Comparison of ENCODE assay signal across 7 mouse cellular contexts in genomic region chr4:44558564-44558955, GRCm38 (mm10).
A peak's percentile ranks its signal among the peaks of the same experiment; 100 is the strongest.
DNase-seq lines count a peak whose midpoint lies in the region; ATAC-seq and TF ChIP-seq lines count a peak whose summit lies in the region.

No protein-coding gene starts in this region.

- WGBS in liver, embryonic 11.5 days: 19% methylated on average over 7 of the region's 7 CpGs
- WGBS in liver, postnatal 0 days (ENCODE audit: insufficient replicate concordance): 24% methylated on average over 7 of the region's 7 CpGs
- WGBS in forebrain, embryonic 15.5 days: under 1% methylated on average over 7 of the region's 7 CpGs
- 3% methylated on average over 7 of the region's 7 CpGs for WGBS in limb, embryonic 12.5 days
- 22% methylated on average over 7 of the region's 7 CpGs for WGBS in stomach, embryonic 14.5 days

- ATAC-seq in liver, embryonic 11.5 days (replicated peaks; ENCODE audit: low FRiP score): no peak
- no peak for ATAC-seq in liver, postnatal 0 days
- peak; percentile 72; the same call in 1 of the 2 replicates for ATAC-seq in forebrain, embryonic 15.5 days (replicated peaks)
- no peak for ATAC-seq in limb, embryonic 12.5 days (ENCODE audit: insufficient number of reproducible peaks, insufficient read depth, low FRiP score, low TSS enrichment, low read depth)
- ATAC-seq in stomach, embryonic 14.5 days (ENCODE audit: insufficient number of reproducible peaks, insufficient read depth, low FRiP score, low read depth): no peak
- ATAC-seq in CD4-positive, CD25-positive, alpha-beta regulatory T cell, adult 4 months: no peak

- no peaks in the 10 kb centered on the region for H3K4me1 ChIP-seq in liver, embryonic 11.5 days (replicated peaks; ENCODE audit: control insufficient read depth, insufficient read depth, low read length)
- peaks cover 3% of the 10 kb centered on the region; the same call in 1 of the 2 replicates for H3K4me1 ChIP-seq in liver, postnatal 0 days (ENCODE audit: insufficient read depth)
- H3K4me1 ChIP-seq in forebrain, embryonic 15.5 days: peaks cover 23% of the 10 kb centered on the region
- peaks cover 13% of the 10 kb centered on the region; the same call in 1 of the 2 replicates for H3K4me1 ChIP-seq in limb, embryonic 12.5 days (replicated peaks)
- H3K4me1 ChIP-seq in stomach, embryonic 14.5 days (ENCODE audit: control insufficient read depth, insufficient read depth, low read length): no peaks in the 10 kb centered on the region

- no peaks in the 10 kb centered on the region for H3K9me3 ChIP-seq in liver, embryonic 11.5 days (ENCODE audit: control insufficient read depth, low read length)
- H3K9me3 ChIP-seq in liver, postnatal 0 days (ENCODE audit: low read length): no peaks in the 10 kb centered on the region
- no peaks in the 10 kb centered on the region for H3K9me3 ChIP-seq in forebrain, embryonic 15.5 days
- no peaks in the 10 kb centered on the region for H3K9me3 ChIP-seq in limb, embryonic 12.5 days
- no peaks in the 10 kb centered on the region for H3K9me3 ChIP-seq in stomach, embryonic 14.5 days (ENCODE audit: control insufficient read depth, low read depth, low read length)

- DNase-seq in liver, embryonic 11.5 days (ENCODE audit: low spot score): no peak
- no peak for DNase-seq in liver, postnatal 0 days
- no peak for DNase-seq in thymus, postnatal 36 days

- no peak for TF ChIP-seq EP300 in liver, postnatal 0 days (IDR thresholded peaks at IDR 0.05; ENCODE audit: low read depth)

- H3K9ac ChIP-seq in liver, embryonic 11.5 days (ENCODE audit: low read depth, low read length): no peak overlapping the region
- H3K9ac ChIP-seq in liver, postnatal 0 days (replicated peaks): no peak overlapping the region
- peak overlapping the region; percentile 53; the same call in 1 of the 2 replicates for H3K9ac ChIP-seq in forebrain, embryonic 15.5 days (replicated peaks)
- H3K9ac ChIP-seq in limb, embryonic 12.5 days (replicated peaks): no peak overlapping the region
- H3K9ac ChIP-seq in stomach, embryonic 14.5 days (replicated peaks; ENCODE audit: low read depth, low read length): peak overlapping the region; percentile 22; the same call in 1 of the 2 replicates

- TF ChIP-seq CTCF in liver, postnatal 0 days (IDR thresholded peaks at IDR 0.05; ENCODE audit: low read depth): no peak

- no peak overlapping the region for H3K27ac ChIP-seq in liver, embryonic 11.5 days (ENCODE audit: low read depth, low read length)
- H3K27ac ChIP-seq in liver, postnatal 0 days (ENCODE audit: low read depth): no peak overlapping the region
- H3K27ac ChIP-seq in forebrain, embryonic 15.5 days (replicated peaks): peak overlapping the region; percentile 91
- no peak overlapping the region for H3K27ac ChIP-seq in limb, embryonic 12.5 days
- H3K27ac ChIP-seq in stomach, embryonic 14.5 days (ENCODE audit: low read length): no peak overlapping the region

- H3K36me3 ChIP-seq in liver, embryonic 11.5 days (ENCODE audit: control insufficient read depth, insufficient read depth, low read length): no peaks in the 10 kb centered on the region
- H3K36me3 ChIP-seq in liver, postnatal 0 days (replicated peaks; ENCODE audit: insufficient read depth, low read length): no peaks in the 10 kb centered on the region
- H3K36me3 ChIP-seq in forebrain, embryonic 15.5 days: no peaks in the 10 kb centered on the region
- no peaks in the 10 kb centered on the region for H3K36me3 ChIP-seq in limb, embryonic 12.5 days
- no peaks in the 10 kb centered on the region for H3K36me3 ChIP-seq in stomach, embryonic 14.5 days (ENCODE audit: control insufficient read depth, insufficient read depth, low read length)

- peak overlapping the region; percentile 72 for H3K4me2 ChIP-seq in liver, embryonic 11.5 days
- no peak overlapping the region for H3K4me2 ChIP-seq in liver, postnatal 0 days (ENCODE audit: low read depth, low read length)
- H3K4me2 ChIP-seq in forebrain, embryonic 15.5 days (replicated peaks): peak overlapping the region; percentile 91
- H3K4me2 ChIP-seq in limb, embryonic 12.5 days: peak overlapping the region; percentile 74
- H3K4me2 ChIP-seq in stomach, embryonic 14.5 days (replicated peaks; ENCODE audit: low read depth, low read length): peak overlapping the region; percentile 61

- no peak overlapping the region for H3K4me3 ChIP-seq in liver, embryonic 11.5 days (ENCODE audit: low read depth, low read length)
- no peak overlapping the region for H3K4me3 ChIP-seq in liver, postnatal 0 days (ENCODE audit: low read depth, low read length)
- H3K4me3 ChIP-seq in forebrain, embryonic 15.5 days: peak overlapping the region; percentile 43
- peak overlapping the region; percentile 42 for H3K4me3 ChIP-seq in limb, embryonic 12.5 days (replicated peaks)
- H3K4me3 ChIP-seq in stomach, embryonic 14.5 days (ENCODE audit: low read depth, low read length): peak overlapping the region; percentile 27

- H3K27me3 ChIP-seq in liver, embryonic 11.5 days (replicated peaks; ENCODE audit: control insufficient read depth, insufficient read depth, low read length): peaks cover 10% of the 10 kb centered on the region
- peaks cover 12% of the 10 kb centered on the region; the same call in 1 of the 2 replicates for H3K27me3 ChIP-seq in liver, postnatal 0 days (ENCODE audit: insufficient read depth, low read length)
- H3K27me3 ChIP-seq in forebrain, embryonic 15.5 days: peaks cover 10% of the 10 kb centered on the region
- peaks cover 51% of the 10 kb centered on the region for H3K27me3 ChIP-seq in limb, embryonic 12.5 days
- peaks cover 3% of the 10 kb centered on the region; the same call in 1 of the 2 replicates for H3K27me3 ChIP-seq in stomach, embryonic 14.5 days (ENCODE audit: control insufficient read depth, insufficient read depth, low read length)

Comparison
In these comparisons a context has a peak if more than half of its experiments do, and no peak if none do; other contexts are left out.
1. H3K4me3 ChIP-seq: peak in forebrain, embryonic 15.5 days (single experiment), limb, embryonic 12.5 days (single experiment) and stomach, embryonic 14.5 days (single experiment); none in liver, embryonic 11.5 days (single experiment) and liver, postnatal 0 days (single experiment).
2. H3K9ac ChIP-seq: peak in forebrain, embryonic 15.5 days (single experiment) and stomach, embryonic 14.5 days (single experiment); none in liver, embryonic 11.5 days (single experiment), liver, postnatal 0 days (single experiment) and limb, embryonic 12.5 days (single experiment).